Mouse (Mus musculus): Measurements from ENCODE around the gene Ush1g. TPM values are rescaled to one million over a fixed set of nuclear protein-coding genes. Genes with fewer than 3 reads are reported as not detected.

The Ush1g gene
- polyA plus RNA-seq, 1 experiment from 2014 or later, result 0.26 TPM

DNA sequence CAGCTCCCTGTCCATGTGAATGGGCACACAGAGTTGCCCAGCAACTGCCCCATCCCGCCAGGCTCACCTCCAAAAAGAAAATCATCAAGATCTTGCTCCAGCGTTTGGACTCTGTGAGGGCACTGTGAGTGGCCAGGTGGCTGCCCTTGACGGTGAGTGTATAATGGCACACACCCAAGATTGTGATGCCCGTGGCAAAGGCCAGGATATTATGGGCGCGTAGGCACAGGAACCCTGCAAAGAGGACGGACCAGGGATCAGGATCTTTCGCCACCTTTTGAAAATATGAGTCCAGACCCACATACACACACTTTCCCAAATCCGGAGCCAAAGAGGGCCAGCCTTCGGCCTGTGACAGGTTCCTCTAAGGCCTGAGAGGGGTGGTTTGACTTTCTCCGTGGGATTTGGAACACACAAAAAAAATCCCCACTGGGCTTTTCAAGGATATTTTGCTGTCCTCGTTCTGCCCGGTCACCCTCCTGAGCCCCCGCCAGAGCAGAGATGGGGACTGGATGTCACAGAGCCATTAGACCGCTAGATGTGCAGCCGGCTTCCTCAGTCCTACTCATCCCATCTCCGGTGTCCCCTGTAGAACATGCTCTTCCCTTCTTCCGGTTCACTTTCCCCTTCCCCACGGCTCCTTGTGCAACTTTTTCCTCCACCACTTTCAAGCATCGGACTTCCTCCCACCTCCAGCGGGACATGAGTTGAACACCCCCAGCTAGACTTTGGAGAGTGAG lies 25.2 kb downstream of the Ush1g start:
- DNase-seq (ENCODE audit: low spot score), result no peak
- Histone ChIP-seq H3K27ac (peak overlapping the region; percentile 82), H3K36me3 (no peaks in the 10 kb centered on the region), H3K27me3 (ENCODE audit: insufficient read depth, poor library complexity, severe bottlenecking) (peaks cover 46% of the 10 kb centered on the region), H3K4me3 (peak overlapping the region; percentile 68), H3K4me1 (peaks cover 35% of the 10 kb centered on the region), H3K9me3 (no peaks in the 10 kb centered on the region)
- WGBS, result 57% methylated on average over 21 of the region's 21 CpGs

DNA sequence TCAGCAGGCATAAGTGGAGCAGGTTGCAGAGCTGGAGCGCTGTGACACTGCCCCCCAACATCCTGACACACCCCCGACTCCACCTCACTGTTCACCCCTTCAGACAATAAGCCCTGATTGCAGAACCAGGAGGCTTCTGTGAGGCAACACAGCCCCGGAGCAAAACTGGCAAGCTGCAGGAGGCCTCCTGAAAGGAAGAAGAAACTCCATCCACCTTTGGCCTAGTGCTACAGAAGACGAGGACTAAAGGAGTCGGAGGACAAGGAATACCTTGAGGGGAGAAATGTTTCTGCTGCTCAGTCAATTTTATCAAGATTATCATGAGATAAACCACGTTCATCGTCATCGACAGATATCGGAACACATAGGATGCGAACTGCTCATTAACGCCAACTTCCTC lies 25.9 kb downstream of the Ush1g start:
- H3K9me3 ChIP-seq, result no peaks in the 10 kb centered on the region
- H3K27ac ChIP-seq, result no peak overlapping the region
- no peaks in the 10 kb centered on the region for H3K36me3 ChIP-seq
- H3K4me1 ChIP-seq, result peaks cover 38% of the 10 kb centered on the region
- no peak for DNase-seq (ENCODE audit: low spot score)
- H3K4me3 ChIP-seq, result no peak overlapping the region
- WGBS, result 86% methylated on average over 11 of the region's 11 CpGs
- peaks cover 46% of the 10 kb centered on the region for H3K27me3 ChIP-seq (ENCODE audit: insufficient read depth, poor library complexity, severe bottlenecking)

DNA sequence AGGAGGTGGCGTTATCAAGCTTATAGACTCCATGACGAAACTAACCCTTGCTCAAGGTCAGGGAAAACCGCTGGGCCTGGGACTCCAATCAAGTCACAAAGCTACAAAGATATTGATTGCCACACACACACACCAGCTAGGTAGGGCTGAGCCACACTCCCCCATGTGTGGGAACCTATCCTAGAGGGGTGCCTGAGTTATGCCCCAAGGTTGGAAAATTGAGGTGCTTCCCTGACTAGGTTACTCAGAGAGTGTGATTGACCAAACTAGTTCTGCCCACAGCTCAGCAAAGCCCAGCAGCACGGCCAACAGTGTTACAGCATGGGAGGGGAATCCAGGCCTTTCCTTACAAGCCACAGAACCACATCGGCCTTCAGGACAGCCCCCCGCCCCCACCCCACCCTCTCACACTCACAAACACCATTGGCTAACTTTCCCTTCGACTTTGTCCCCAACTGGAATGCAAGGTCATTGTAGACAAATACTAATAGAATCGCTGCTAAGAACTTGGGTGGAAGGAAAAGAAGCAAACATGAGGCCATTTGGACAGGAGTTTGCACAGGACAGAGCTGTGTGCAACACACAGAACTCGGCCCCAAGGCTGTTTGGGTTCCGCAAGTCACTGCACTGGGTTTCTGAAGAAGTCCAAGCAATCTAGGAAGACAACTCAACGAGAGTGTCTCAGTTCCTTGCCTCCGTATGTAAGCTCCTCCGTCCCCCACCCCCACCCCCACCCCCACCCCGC lies 29.0 kb downstream of the Ush1g start:
- DNase-seq (ENCODE audit: low spot score), result no peak
- H3K27ac ChIP-seq, result peak overlapping the region; percentile 72

DNA sequence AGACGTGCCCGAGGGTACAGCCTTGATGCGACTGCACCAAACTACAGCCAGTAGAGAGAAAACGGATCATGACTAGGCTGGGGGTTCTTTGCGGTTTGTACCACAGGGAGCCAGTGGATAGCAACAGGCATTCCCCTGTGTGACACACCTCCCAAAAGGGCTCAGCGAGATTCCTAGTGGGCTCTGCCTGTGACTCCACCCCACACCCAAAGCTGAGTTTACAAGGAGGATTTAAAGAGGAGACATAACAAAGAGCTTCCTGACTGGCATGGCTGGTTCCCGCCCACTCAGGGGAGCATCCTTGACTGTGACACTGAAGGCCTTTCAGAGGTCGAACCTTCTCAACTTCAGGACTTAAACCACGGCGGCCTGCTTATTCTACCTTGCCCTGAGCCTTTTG lies 30.3 kb downstream of the Ush1g start:
- Histone ChIP-seq H3K27me3 (ENCODE audit: insufficient read depth, poor library complexity, severe bottlenecking) (peaks cover 20% of the 10 kb centered on the region), H3K4me1 (peaks cover 23% of the 10 kb centered on the region), H3K36me3 (no peaks in the 10 kb centered on the region), H3K9me3 (no peaks in the 10 kb centered on the region), H3K27ac (no peak overlapping the region), H3K4me3 (no peak overlapping the region)
- DNase-seq (ENCODE audit: low spot score), result no peak
- WGBS, result 79% methylated on average over 10 of the region's 10 CpGs

More for the DNA sequence above, 29.0 kb downstream of the Ush1g start:
- H3K36me3 ChIP-seq, result no peaks in the 10 kb centered on the region
- 0 out of 2 replicates have a peak overlapping the region, but pooled peaks have one; percentile 16 for H3K4me3 ChIP-seq
- H3K4me1 ChIP-seq, result peaks cover 36% of the 10 kb centered on the region
- peaks cover 33% of the 10 kb centered on the region for H3K27me3 ChIP-seq (ENCODE audit: insufficient read depth, poor library complexity, severe bottlenecking)
- no peaks in the 10 kb centered on the region for H3K9me3 ChIP-seq
- WGBS, result 54% methylated on average over 14 of the region's 14 CpGs

DNA sequence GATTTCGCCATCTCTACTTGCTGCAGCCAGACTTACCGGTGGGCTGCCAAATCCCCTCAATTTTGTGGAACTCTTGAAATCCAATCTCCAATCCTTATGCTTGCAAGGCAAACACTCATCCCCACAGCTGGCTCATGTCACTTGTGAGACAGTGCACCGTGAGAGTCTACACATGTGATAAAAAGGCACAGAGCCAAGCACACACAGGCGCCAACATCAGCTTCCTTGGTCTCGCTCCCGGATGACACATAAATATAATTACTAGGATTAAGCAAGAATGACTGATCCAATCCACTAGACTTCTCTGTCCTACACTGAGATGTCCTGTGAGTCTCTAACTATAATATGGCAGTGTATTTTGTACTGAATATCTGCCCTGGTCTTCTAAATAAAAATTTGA lies 30.9 kb downstream of the Ush1g start:
- no peak overlapping the region for H3K27ac ChIP-seq
- DNase-seq (ENCODE audit: low spot score), result no peak
- 71% methylated on average over 6 of the region's 6 CpGs for WGBS
- H3K36me3 ChIP-seq, result no peaks in the 10 kb centered on the region
- no peaks in the 10 kb centered on the region for H3K9me3 ChIP-seq
- no peak overlapping the region for H3K4me3 ChIP-seq
- peaks cover 22% of the 10 kb centered on the region for H3K4me1 ChIP-seq
- peaks cover 14% of the 10 kb centered on the region; the same call in 1 of the 2 replicates for H3K27me3 ChIP-seq (ENCODE audit: insufficient read depth, poor library complexity, severe bottlenecking)

DNA sequence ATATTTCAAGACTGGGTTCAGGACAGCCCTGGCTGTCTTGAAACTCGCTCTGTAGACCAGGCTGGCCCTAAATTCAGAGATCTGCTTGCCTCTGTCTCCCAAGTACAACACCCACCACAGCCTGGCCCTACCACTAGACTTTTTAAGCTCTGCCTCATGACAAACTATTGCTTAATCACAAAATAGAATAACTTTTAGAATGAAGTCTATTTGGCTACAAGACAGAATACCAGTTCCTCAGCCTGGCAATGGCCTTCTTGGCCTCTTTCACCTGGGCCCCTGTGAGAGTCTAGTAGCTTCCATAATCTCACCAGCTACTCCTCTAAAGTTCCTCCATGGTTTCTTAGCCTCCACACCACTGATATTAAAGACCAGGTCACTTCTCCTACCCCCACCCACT lies 31.5 kb downstream of the Ush1g start:
- peaks cover 24% of the 10 kb centered on the region for H3K4me1 ChIP-seq
- H3K36me3 ChIP-seq, result no peaks in the 10 kb centered on the region
- WGBS, result 89% methylated on average over 1 of the region's 1 CpGs
- H3K9me3 ChIP-seq, result no peaks in the 10 kb centered on the region
- 0 out of 2 replicates have a peak, but pooled peaks cover 8% of the 10 kb centered on the region for H3K27me3 ChIP-seq (ENCODE audit: insufficient read depth, poor library complexity, severe bottlenecking)
- no peak overlapping the region for H3K4me3 ChIP-seq
- H3K27ac ChIP-seq, result no peak overlapping the region
- no peak for DNase-seq (ENCODE audit: low spot score)

DNA sequence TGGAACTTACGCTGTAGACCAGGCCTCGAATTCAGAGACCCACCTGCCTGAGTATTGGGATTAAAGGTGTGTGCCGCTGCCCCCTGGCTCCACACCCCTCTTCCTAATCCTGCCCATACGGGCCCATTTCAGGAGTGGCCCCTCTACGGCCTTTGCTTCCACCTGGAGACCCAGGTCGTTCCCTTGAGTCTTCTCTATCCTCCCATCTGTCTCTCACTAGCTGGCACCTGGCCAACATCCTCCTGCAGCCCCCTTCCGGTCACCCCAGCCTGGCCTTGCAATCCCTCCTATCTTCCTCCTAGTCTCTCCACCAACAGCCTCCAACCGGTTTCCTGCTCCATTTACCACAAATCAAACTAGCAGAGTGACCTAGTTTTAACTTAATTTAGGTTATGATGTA lies 32.0 kb downstream of the Ush1g start:
- no peak for DNase-seq (ENCODE audit: low spot score)
- Histone ChIP-seq H3K27me3 (ENCODE audit: insufficient read depth, poor library complexity, severe bottlenecking) (0 out of 2 replicates have a peak, but pooled peaks cover 7% of the 10 kb centered on the region), H3K9me3 (no peaks in the 10 kb centered on the region), H3K4me1 (peaks cover 24% of the 10 kb centered on the region), H3K4me3 (no peak overlapping the region), H3K36me3 (no peaks in the 10 kb centered on the region), H3K27ac (no peak overlapping the region)
- 77% methylated on average over 8 of the region's 8 CpGs for WGBS

DNA sequence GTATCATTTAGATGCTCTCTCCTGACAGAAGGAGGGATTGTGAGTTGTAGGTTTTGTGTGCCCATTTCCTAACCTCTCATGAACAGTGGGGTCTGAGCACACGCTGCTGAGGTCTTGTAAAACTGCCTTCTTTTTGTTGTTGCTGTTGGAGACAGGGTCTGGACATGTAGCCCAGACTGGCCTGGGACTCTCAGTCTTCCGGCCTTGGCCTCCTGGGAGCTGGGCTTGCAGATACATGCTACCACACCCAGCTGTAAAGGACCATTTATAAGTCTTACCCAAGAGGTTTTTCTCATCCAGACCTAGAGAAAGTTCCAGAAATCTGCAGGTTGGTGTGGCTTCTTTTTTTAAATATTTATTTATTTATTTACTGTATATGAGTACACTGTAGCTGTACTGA lies 33.5 kb downstream of the Ush1g start:
- Histone ChIP-seq H3K4me3 (no peak overlapping the region), H3K27me3 (ENCODE audit: insufficient read depth, poor library complexity, severe bottlenecking) (no peaks in the 10 kb centered on the region), H3K36me3 (no peaks in the 10 kb centered on the region), H3K27ac (no peak overlapping the region), H3K4me1 (peaks cover 24% of the 10 kb centered on the region), H3K9me3 (no peaks in the 10 kb centered on the region)
- 83% methylated on average over 2 of the region's 2 CpGs for WGBS
- DNase-seq (ENCODE audit: low spot score), result no peak

DNA sequence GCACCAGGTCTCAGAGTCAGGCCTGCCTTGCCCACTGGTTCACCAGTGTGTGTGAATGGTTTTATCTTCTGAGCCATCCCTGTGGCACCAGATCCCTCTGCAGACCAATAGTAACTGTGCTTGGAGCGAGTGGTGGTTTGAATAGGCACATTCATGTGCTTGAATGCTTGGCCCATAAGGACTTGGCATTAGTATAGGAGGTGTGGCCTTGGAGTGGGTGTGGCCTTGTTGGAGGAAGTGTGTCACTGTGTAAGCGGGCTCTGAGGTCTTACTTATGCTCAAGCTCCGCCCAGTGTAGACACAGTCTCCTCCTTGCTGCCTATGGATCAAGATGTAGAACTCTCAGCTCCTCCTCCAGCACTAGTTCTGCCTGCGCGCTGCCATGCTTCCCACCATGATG lies 34.5 kb downstream of the Ush1g start:
- Histone ChIP-seq H3K27ac (no peak overlapping the region), H3K4me1 (peaks cover 23% of the 10 kb centered on the region), H3K9me3 (no peaks in the 10 kb centered on the region), H3K27me3 (ENCODE audit: insufficient read depth, poor library complexity, severe bottlenecking) (no peaks in the 10 kb centered on the region), H3K36me3 (no peaks in the 10 kb centered on the region), H3K4me3 (no peak overlapping the region)
- 82% methylated on average over 5 of the region's 5 CpGs for WGBS
- DNase-seq (ENCODE audit: low spot score), result no peak

DNA sequence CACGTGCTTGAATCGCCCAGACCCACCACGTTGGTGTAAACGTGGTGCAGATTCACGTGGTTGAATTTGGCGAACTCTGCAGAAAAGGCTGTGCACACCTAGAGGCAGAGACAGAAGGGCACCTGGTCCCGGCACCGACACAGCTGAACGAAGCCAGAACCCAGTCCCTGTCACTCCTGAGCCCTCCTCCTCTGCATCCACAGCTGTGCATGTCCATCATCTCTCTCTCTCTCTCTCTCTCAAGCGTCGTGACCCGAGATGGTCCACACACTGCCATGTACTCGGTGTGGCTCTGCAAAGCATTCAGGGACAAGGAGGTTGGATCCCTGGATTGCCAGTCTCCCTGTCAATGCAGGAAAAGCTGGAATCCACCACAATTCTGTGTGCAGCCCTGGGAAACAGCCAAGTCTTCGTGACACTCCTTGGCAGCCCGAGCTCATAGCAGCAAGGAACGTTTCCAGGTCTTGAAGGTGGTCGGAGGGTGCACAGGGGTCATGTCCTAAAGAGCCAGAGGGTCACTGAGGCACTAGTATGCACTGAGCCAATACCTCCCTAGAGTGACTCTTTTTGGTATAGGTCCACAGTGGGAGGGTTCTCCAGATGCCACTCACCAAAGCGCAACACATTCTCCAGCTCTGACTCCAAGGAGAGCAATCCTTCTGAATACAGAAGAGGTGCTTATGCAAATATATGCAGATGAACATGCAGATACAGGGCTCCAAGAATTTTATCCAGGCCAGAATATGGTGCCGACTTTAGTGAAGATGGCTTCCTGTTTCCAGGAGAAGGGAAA lies 35.4 kb downstream of the Ush1g start:
- Histone ChIP-seq H3K36me3 (no peaks in the 10 kb centered on the region), H3K4me1 (peaks cover 23% of the 10 kb centered on the region), H3K27ac (no peak overlapping the region), H3K4me3 (no peak overlapping the region), H3K27me3 (ENCODE audit: insufficient read depth, poor library complexity, severe bottlenecking) (no peaks in the 10 kb centered on the region), H3K9me3 (no peaks in the 10 kb centered on the region)
- no peak for DNase-seq (ENCODE audit: low spot score)
- 69% methylated on average over 19 of the region's 19 CpGs for WGBS

DNA sequence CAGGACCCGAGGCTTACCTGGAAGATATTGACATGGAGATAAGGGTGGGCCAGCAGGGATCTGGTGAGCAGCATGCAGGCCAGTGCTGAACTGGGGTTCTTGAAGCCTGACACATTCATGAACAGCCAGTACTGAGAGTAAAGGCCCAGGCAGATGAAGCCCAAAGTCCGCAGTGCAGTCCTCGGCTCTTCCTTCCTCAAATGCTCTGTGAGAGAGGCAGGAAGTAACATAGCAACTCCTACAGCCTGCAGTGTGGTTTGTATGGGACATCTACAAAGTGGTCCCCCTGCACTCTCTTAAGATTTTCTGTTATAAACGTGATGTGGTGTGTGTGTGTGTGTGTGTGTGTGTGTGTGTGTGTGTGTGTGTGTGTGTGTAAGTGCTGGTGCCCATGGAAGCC lies 36.6 kb downstream of the Ush1g start:
- WGBS, result 49% methylated on average over 4 of the region's 4 CpGs
- no peak overlapping the region for H3K4me3 ChIP-seq
- H3K36me3 ChIP-seq, result no peaks in the 10 kb centered on the region
- no peaks in the 10 kb centered on the region for H3K9me3 ChIP-seq
- H3K4me1 ChIP-seq, result peaks cover 24% of the 10 kb centered on the region
- no peak overlapping the region for H3K27ac ChIP-seq
- no peak for DNase-seq (ENCODE audit: low spot score)
- no peaks in the 10 kb centered on the region for H3K27me3 ChIP-seq (ENCODE audit: insufficient read depth, poor library complexity, severe bottlenecking)

DNA sequence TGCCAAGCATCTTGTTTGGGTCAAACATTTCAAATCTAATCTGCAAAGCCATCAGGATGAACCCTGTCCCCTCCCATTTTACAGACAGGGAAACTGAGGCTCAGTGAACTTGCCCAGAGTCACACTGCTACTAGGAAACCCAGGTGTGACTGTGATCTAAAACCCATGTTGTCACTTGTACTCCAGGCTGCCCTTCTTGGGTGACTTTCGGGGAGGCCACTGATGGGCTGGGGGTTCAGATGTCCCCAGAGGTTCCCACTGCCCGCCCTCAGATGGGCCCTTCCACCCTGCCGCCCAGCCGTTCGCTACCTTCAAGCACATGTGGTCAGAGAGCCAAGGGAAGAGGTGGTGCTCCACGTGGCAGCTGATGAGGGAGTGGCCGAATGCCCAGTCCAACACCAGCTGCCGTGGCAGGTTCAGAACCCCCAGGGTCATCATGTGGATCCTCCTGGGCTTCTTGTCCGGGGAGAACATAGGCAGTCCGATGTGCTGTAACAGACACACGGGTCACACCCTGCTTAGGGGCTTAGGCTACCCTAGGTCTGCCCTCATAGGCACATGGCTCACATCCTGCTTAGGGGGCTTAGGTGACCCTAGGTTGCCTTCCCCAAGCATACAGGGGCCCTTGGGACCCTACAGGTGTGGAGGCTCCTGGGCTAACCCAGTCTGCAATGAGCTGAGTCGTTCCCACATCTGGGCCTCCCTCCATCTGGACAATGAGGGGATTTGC lies 37.8 kb downstream of the Ush1g start:
- H3K36me3 ChIP-seq, result no peaks in the 10 kb centered on the region
- no peak overlapping the region for H3K27ac ChIP-seq
- no peaks in the 10 kb centered on the region for H3K9me3 ChIP-seq
- DNase-seq (ENCODE audit: low spot score), result no peak
- no peaks in the 10 kb centered on the region for H3K27me3 ChIP-seq (ENCODE audit: insufficient read depth, poor library complexity, severe bottlenecking)
- peaks cover 24% of the 10 kb centered on the region for H3K4me1 ChIP-seq
- H3K4me3 ChIP-seq, result no peak overlapping the region
- 85% methylated on average over 12 of the region's 12 CpGs for WGBS
